Mouse (Mus musculus) midbrain, embryonic 10.5 days (tissue): ENCODE data around the gene Tmem88. TPM values are rescaled to one million over a fixed set of nuclear protein-coding genes. Genes with fewer than 3 reads are reported as not detected.

Source experiments
- DNase-seq: peaks from one replicate; pipeline ENCODE4 v3.0.0-alpha.2; 2017; ENCODE audit warnings: low spot score
- H3K27ac ChIP-seq: fragments of 300-500 bp; sonication (generic); replicated peaks from 2 replicates; pipeline ENCODE4 v1.5.1; 2016; ENCODE audit warnings: mild to moderate bottlenecking
- H3K27me3 ChIP-seq: fragments of 300-500 bp; sonication (generic); 2 replicates; pipeline ENCODE4 v1.6.1; 2016; ENCODE audit warnings: low read depth, mild to moderate bottlenecking; ENCODE audit not compliant: poor library complexity, severe bottlenecking
- H3K36me3 ChIP-seq: fragments of 300-500 bp; sonication (generic); 2 replicates; pipeline ENCODE4 v1.6.1; 2016; ENCODE audit warnings: mild to moderate bottlenecking, moderate library complexity
- H3K4me1 ChIP-seq: fragments of 300-500 bp; sonication (generic); 2 replicates; pipeline ENCODE4 v1.6.1; 2016
- H3K4me3 ChIP-seq: fragments of 300-500 bp; sonication (generic); 2 replicates; pipeline ENCODE4 v1.5.1; 2016; ENCODE audit warnings: mild to moderate bottlenecking, moderate library complexity
- H3K9me3 ChIP-seq: fragments of 300-500 bp; sonication (generic); replicated peaks from 2 replicates; pipeline ENCODE4 v1.6.1; 2016; ENCODE audit warnings: mild to moderate bottlenecking
- WGBS: fragments of 180-500 bp; shearing (Covaris S2); methylation state at CpG from one replicate; pipeline ENCODE4 v1.1.7; 2016; 5-methylcytosine and 5-hydroxymethylcytosine counted together
- polyA plus RNA-seq: library from polyadenylated mRNA; unstranded; fragments of >200 nt; fragmentation: Nextera tagmentation; extraction: Ambion mirVana; gene quantifications from 2 replicates; pipeline ENCODE4 v1.2.1, GENCODE M21; 2016

The Tmem88 gene
- polyA plus RNA-seq, 1 experiment from 2014 or later: 21.4 TPM

DNA sequence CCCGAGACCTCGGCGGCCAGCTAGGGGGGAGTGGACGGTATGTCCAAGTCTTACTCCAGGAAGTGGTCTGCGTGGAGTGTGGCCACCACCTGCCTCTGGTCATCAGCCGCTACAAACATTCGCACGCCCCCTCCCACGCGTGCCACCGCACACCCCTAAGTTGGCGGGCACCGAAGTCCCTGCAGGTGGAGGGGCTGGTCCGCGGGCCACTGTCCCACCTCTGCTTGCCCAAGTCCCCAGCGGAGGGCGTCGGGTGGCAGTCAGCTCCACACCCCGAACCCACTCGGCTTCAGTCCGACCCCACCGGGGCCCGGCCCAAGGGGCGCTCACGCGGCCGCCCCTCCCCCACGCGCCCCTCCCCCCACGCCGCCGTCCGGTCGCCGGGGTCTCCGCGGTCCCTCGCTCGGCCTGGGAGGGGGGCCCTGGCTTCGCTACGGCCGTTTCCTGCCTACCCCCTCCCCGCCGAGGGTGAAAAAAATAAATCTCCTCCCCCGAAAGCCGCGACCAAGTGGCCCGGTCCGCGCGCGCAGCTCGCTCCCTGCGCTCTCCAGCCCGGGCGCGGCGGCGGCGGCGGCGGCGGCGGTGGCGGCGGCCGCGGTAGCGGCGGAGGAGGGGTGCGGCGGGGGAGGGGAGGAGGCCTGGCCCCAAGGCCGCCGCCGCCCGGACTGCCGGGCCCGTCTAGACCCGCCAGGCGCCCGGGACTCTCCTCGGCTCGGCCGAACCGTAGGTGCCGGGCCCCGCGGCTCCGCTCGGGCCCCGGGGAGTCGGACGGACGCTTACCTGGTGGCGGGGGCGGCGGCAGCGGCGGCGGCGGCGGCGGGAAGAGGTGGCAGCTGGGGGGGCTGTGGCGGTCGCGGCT lies 29.4 kb downstream of the Tmem88 start:
- Histone ChIP-seq H3K27ac (peak overlapping the region; percentile 100), H3K4me3 (peak overlapping the region; percentile 97), H3K36me3 (peaks cover 27% of the 10 kb centered on the region), H3K9me3 (no peaks in the 10 kb centered on the region), H3K4me1 (peaks cover 85% of the 10 kb centered on the region), H3K27me3 (no peaks in the 10 kb centered on the region)
- peak; percentile 73 for DNase-seq
- under 1% methylated on average over 84 of the region's 106 CpGs for WGBS

DNA sequence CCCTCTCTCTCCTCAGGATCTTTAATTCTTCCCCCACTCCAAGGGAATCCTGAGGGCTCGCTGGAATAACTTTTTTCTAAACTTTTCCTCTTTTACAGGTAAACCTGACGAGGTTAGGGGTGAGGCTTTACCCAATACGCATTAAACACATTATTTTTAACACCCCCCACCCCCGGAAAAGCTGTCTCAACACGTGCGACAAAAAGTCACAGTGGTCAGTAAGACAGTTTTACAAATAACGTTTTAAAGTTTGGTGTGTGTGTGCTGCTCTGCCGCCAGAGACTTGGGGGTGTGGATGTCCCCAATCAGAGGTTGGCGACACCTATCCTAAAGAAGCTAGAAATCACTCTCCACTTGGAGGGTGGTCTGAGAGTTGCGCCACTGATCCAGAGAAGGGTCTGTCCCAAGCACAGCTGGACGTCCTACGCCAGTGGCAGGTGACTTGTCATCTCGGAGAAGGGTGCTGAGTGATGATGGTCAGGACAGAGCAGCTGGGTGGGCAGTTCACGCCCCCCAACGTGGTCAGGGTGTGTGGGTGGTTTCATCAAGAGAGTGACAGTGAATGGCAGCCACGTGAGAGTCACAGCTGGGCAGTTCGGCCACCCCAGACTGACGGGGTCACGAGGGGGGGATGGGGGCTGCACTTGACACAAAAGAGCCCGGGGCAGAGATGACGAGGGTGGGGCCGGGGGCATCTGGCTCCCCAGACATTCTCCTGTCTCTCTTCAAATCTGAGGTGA lies 30.2 kb downstream of the Tmem88 start:
- Histone ChIP-seq H3K9me3 (no peaks in the 10 kb centered on the region), H3K36me3 (peaks cover 27% of the 10 kb centered on the region), H3K4me1 (peaks cover 82% of the 10 kb centered on the region), H3K4me3 (peak overlapping the region; percentile 97), H3K27me3 (no peaks in the 10 kb centered on the region), H3K27ac (peak overlapping the region; percentile 100)
- WGBS: 1% methylated on average over 22 of the region's 22 CpGs
- peak; percentile 85 for DNase-seq

DNA sequence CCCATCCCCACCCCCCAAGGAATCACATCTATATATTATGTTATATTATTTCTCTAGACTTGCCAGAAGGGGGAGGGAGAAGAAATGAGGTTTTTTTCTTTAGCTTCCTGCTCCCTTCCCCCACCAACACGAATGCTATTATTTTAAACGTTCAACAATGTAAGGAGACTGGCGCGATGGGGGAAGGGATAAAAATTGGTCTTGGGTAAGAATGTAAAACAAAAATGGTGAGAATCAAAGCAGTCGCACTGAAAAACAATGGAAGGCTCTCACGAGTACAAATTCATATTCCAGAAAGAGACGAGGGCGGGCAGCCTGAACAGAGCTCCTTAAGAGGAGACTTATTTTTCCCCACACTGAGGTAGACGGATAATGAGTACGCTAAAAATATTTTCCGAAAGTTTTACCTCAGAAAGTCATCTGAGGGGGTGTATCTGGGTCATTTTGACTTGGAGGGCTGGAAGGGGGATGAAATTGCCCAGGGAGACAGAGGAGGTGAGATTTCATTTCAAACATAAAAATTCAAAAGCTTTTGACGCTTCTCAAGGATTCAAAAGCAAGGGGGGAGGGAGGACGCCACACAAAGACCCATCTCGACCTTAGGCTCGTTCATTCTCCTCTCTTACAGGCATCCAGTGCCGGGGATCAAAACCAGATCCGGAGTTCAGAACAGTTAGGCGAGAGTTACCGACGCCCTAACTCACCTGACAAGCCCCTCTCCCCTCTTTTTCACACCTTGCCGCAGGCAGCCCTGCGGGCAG lies 31.0 kb downstream of the Tmem88 start:
- Histone ChIP-seq H3K27me3 (no peaks in the 10 kb centered on the region), H3K4me1 (peaks cover 79% of the 10 kb centered on the region), H3K9me3 (no peaks in the 10 kb centered on the region), H3K36me3 (peaks cover 27% of the 10 kb centered on the region), H3K4me3 (peak overlapping the region; percentile 97), H3K27ac (peak overlapping the region; percentile 100)
- DNase-seq: peak; percentile 46
- under 1% methylated on average over 22 of the region's 22 CpGs for whole genome bisulfite sequencing

DNA sequence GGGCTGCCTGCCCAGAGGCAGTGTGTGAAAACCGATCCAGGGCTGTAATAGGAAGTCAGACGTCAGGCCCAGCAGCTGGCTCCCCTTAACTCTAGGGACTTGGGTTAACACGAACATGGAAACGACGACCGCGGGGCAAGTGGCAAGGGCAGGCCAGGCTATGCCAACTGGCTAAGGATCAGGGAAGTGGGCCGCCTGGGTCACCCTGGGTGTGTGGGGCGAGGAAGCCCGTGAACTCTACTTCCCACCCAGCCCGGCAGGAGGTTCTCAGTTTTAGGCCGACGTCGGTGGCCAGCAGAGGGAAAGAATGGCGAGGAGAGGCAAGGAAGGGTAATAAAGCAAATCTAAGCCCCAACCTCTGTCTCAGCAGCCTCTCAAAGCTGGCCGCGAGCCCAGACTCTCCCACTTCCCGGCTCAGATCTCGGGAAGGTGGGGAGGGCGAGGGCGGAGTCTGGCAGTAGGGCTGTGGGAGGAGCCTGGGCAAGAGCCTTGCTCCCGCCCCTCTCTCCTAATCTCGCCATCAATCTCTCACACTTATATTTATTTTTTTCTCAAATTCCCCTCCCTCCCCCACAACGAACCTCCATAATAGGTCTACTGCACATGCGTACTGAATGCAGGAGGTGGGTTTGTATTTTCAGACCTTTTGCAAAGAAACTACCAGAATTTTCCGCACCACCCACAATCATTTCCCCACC lies 31.7 kb downstream of the Tmem88 start:
- Histone ChIP-seq H3K9me3 (no peaks in the 10 kb centered on the region), H3K4me3 (peak overlapping the region; percentile 97), H3K27me3 (no peaks in the 10 kb centered on the region), H3K27ac (peak overlapping the region; percentile 100), H3K36me3 (peaks cover 32% of the 10 kb centered on the region), H3K4me1 (peaks cover 74% of the 10 kb centered on the region)
- under 1% methylated on average over 26 of the region's 26 CpGs for WGBS
- peak; percentile 90 for DNase-seq

DNA sequence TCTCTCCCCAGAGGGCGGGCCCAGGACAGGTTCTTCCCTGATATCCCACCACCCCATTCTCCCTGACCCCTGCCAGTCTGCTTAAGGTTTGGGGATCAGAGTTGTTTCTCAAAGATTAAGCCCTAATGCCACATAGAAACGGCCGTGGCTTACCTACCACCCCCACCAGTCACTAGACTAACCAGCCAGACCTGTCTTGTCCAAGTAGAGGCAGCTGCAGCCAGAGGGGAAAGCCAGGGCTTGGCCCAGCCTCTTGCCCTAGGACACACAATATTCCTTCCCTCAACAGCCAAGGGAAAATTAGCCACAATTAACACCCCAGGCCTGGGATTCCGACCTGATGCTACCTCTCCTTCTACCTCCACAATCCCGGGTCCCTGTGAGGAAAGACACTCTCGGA lies 32.3 kb downstream of the Tmem88 start:
- Histone ChIP-seq H3K36me3 (peaks cover 38% of the 10 kb centered on the region), H3K27me3 (no peaks in the 10 kb centered on the region), H3K4me1 (peaks cover 68% of the 10 kb centered on the region), H3K4me3 (peak overlapping the region; percentile 97), H3K27ac (peak overlapping the region; percentile 100), H3K9me3 (no peaks in the 10 kb centered on the region)
- DNase-seq: no peak
- WGBS: 28% methylated on average over 6 of the region's 6 CpGs

DNA sequence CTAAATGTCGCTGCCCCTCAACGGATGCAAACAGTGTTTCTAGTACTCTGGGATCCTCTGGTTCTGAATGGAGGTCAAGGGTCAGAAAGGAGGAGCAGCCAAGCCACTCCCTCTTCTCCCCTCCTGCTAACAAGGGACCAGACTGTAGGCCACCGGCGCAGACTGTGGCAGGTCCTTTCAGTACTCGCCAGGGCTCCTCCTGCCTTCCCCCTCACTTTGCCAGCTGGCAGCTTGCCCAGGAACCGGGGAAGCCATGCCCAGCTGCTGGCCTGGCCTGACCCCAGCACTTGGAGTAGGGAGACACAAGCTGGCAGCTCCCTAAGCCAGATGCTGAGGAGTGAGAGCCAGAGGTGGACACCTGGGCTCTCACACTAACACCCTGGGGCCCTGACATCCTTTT lies 33.1 kb downstream of the Tmem88 start:
- peaks cover 46% of the 10 kb centered on the region for H3K36me3 ChIP-seq
- peak overlapping the region; percentile 100 for H3K27ac ChIP-seq
- H3K9me3 ChIP-seq: no peaks in the 10 kb centered on the region
- no peaks in the 10 kb centered on the region for H3K27me3 ChIP-seq
- H3K4me1 ChIP-seq: peaks cover 60% of the 10 kb centered on the region
- WGBS: 2% methylated on average over 6 of the region's 6 CpGs
- peak; percentile 64 for DNase-seq
- peak overlapping the region; percentile 97 for H3K4me3 ChIP-seq

DNA sequence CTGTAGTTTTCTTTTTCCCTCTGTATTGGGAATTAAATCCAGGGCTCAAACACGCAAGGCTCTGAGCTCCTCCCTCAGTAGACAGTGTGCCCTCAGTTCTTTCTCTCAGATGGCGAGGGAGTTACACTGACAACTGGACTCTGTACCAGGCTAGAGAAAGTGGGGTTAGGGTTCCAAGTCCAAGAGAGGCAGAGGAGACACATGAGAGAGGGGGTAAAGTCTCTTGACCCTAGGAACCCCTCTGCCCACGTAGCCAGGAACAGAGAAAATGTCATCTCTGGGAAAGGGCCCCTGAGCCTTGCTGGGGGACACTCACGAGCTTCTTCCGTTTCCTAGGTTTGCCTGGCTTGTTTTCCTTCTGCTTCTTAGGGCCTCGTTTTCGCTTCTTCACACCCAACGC lies 33.7 kb downstream of the Tmem88 start:
- H3K27ac ChIP-seq: peak overlapping the region; percentile 100; the same call in 1 of the 2 replicates
- H3K4me3 ChIP-seq: peak overlapping the region; percentile 97; the same call in 1 of the 2 replicates
- no peak for DNase-seq

DNA sequence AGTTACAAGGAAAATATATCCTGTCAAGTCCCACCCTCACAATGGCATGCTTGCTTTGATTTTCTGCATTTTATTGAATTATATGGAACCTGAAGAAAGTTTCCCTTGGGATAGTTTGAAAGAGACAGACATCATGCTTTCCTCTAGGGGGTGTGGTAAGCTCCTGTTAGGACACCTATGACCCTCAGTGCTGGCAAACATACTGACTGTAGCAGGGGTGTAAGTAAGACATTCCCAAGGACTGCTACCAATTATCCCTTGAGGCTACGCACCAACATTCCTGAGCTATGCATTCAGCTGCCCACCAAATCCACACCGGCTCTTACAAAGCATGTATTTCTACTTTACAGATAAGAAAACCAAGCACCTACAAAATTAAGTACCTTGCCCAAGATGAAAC lies 35.6 kb downstream of the Tmem88 start:
- no peak for DNase-seq
- Histone ChIP-seq H3K4me3 (no peak overlapping the region), H3K9me3 (no peaks in the 10 kb centered on the region), H3K36me3 (peaks cover 70% of the 10 kb centered on the region), H3K27me3 (no peaks in the 10 kb centered on the region), H3K4me1 (peaks cover 42% of the 10 kb centered on the region), H3K27ac (no peak overlapping the region)
- 73% methylated on average over 2 of the region's 2 CpGs for WGBS

More for the DNA sequence above, 33.7 kb downstream of the Tmem88 start:
- Histone ChIP-seq H3K9me3 (no peaks in the 10 kb centered on the region), H3K4me1 (peaks cover 54% of the 10 kb centered on the region), H3K27me3 (no peaks in the 10 kb centered on the region), H3K36me3 (peaks cover 51% of the 10 kb centered on the region)
- 52% methylated on average over 8 of the region's 8 CpGs for WGBS

DNA sequence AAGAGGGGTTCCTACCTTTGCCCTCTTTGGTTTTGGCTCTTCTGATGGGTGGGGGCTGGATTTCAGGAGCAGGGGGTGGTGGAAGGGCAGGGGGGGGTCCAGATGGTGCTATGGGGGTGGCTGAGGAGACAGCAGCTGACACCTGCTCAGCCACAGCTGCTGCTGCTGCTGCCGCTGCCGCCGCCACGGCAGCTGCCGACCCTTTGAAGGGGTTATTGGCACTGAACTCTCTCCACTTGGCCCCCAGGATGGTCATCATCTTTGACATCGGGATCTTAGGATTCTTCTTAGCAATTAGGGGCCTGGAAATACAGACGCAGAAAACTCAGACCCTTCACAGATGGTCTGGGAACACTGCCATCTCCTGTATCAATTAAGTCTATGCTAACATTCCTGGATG lies 36.0 kb downstream of the Tmem88 start:
- Histone ChIP-seq H3K27me3 (no peaks in the 10 kb centered on the region), H3K9me3 (no peaks in the 10 kb centered on the region), H3K36me3 (peaks cover 75% of the 10 kb centered on the region), H3K27ac (peak overlapping the region; percentile 2; the same call in 1 of the 2 replicates), H3K4me3 (no peak overlapping the region), H3K4me1 (peaks cover 37% of the 10 kb centered on the region)
- 82% methylated on average over 7 of the region's 7 CpGs for WGBS
- no peak for DNase-seq

DNA sequence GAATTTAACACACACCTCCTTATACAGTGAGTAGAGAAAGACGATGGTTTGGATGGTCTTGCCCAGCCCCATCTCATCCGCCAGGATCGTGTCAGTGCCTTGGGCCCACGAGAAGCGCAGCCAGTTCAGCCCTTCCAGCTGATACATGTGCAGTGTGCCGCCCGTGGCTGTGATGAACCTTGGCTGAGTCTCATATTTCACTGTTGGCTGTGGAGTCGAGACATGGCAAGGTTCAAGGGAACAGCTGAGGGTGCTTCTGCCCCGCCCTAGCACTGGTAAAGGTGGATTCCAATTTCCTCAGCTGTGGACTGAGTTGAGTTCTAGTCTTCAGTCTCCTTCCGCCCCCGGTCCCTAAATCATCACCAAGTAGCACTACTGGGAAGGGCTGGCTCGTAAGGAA lies 40.3 kb downstream of the Tmem88 start:
- H3K4me1 ChIP-seq: peaks cover 6% of the 10 kb centered on the region; the same call in 1 of the 2 replicates
- no peaks in the 10 kb centered on the region for H3K9me3 ChIP-seq
- no peaks in the 10 kb centered on the region for H3K27me3 ChIP-seq
- 94% methylated on average over 12 of the region's 12 CpGs for WGBS
- no peak overlapping the region for H3K27ac ChIP-seq
- peaks cover 99% of the 10 kb centered on the region for H3K36me3 ChIP-seq
- no peak overlapping the region for H3K4me3 ChIP-seq
- no peak for DNase-seq

DNA sequence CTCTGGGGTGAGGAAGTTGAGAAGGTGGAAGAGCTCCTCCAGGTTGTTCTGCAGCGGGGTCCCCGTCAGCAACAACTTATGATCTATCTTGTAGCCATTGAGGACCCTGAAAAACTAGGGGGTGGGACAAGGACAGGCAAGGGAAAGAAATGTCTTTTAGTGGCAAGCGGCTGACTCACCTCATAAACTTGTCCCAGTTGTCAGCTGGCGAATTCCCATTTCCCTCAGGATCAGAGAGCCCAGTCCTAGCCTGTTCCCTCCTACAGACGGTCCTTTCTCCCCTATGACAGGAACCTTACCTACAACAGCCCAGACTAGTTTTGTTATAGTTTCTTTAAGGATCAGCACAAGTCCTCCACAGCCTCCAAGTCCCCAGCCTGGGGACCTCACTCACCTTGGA lies 41.5 kb downstream of the Tmem88 start:
- Histone ChIP-seq H3K4me1 (no peaks in the 10 kb centered on the region), H3K27me3 (no peaks in the 10 kb centered on the region), H3K9me3 (no peaks in the 10 kb centered on the region), H3K27ac (no peak overlapping the region), H3K36me3 (peaks cover 99% of the 10 kb centered on the region), H3K4me3 (no peak overlapping the region)
- 94% methylated on average over 5 of the region's 5 CpGs for WGBS
- DNase-seq: no peak
